Comparison of ENCODE assay signal across 12 mouse cellular contexts in genomic region chr7:143390277-143390948, GRCm38 (mm10).
DNase-seq lines count a peak whose midpoint lies in the region; ATAC-seq and TF ChIP-seq lines count a peak whose summit lies in the region.
"Had no signal": no experiment of that assay in that cellular context is flagged by ENCODE, and none has a peak within 500 bp of the region (broad histone marks: within the 10 kb centered on the region; RNA-seq: fewer than 3 reads in every experiment).

No protein-coding gene starts in this region.

- peaks cover 3% of the 10 kb centered on the region; the same call in 1 of the 2 replicates for H3K9me3 ChIP-seq in forebrain, embryonic 10.5 days
- 0 out of 2 replicates have a peak, but pooled peaks cover 4% of the 10 kb centered on the region for H3K9me3 ChIP-seq in forebrain, postnatal 0 days (ENCODE audit: low read length)
- H3K9me3 ChIP-seq in midbrain, postnatal 0 days (ENCODE audit: low read length), result no peaks in the 10 kb centered on the region
- H3K9me3 ChIP-seq in midbrain, embryonic 11.5 days (ENCODE audit: control insufficient read depth, low read length), result no peaks in the 10 kb centered on the region
- H3K9me3 ChIP-seq in limb, embryonic 10.5 days (replicated peaks), result no peaks in the 10 kb centered on the region
- no peaks in the 10 kb centered on the region for H3K9me3 ChIP-seq in stomach, postnatal 0 days (ENCODE audit: control insufficient read depth, low read length)
- no peaks in the 10 kb centered on the region for H3K9me3 ChIP-seq in midbrain, embryonic 13.5 days

- H3K9ac ChIP-seq in forebrain, postnatal 0 days, result no peak overlapping the region
- no peak overlapping the region for H3K9ac ChIP-seq in midbrain, postnatal 0 days (replicated peaks; ENCODE audit: low read length, poor library complexity, severe bottlenecking)
- no peak overlapping the region for H3K9ac ChIP-seq in midbrain, embryonic 11.5 days (ENCODE audit: low read length)
- no peak overlapping the region for H3K9ac ChIP-seq in stomach, postnatal 0 days (ENCODE audit: low read length)
- H3K9ac ChIP-seq in midbrain, embryonic 13.5 days (replicated peaks), result no peak overlapping the region
- H3K9ac ChIP-seq: liver, postnatal 0 days; neural tube, embryonic 12.5 days had no signal

- no peaks in the 10 kb centered on the region for H3K36me3 ChIP-seq in forebrain, embryonic 10.5 days (replicated peaks)
- H3K36me3 ChIP-seq in forebrain, postnatal 0 days (ENCODE audit: insufficient read depth), result no peaks in the 10 kb centered on the region
- no peaks in the 10 kb centered on the region for H3K36me3 ChIP-seq in midbrain, postnatal 0 days (ENCODE audit: insufficient read depth, low read length)
- H3K36me3 ChIP-seq in midbrain, embryonic 11.5 days (ENCODE audit: control insufficient read depth, insufficient read depth, low read length), result no peaks in the 10 kb centered on the region
- no peaks in the 10 kb centered on the region for H3K36me3 ChIP-seq in limb, embryonic 10.5 days
- H3K36me3 ChIP-seq in stomach, postnatal 0 days (ENCODE audit: control insufficient read depth, insufficient read depth, low read length), result no peaks in the 10 kb centered on the region
- no peaks in the 10 kb centered on the region for H3K36me3 ChIP-seq in midbrain, embryonic 13.5 days
- H3K36me3 ChIP-seq: neural tube, embryonic 12.5 days had no signal

- ATAC-seq in forebrain, postnatal 0 days, result no peak
- no peak for ATAC-seq in midbrain, postnatal 0 days (ENCODE audit: low FRiP score)
- no peak for ATAC-seq in midbrain, embryonic 11.5 days (ENCODE audit: low FRiP score)
- ATAC-seq in stomach, postnatal 0 days (ENCODE audit: low FRiP score, low TSS enrichment), result peak; percentile 17; the same call in 1 of the 2 replicates
- ATAC-seq in midbrain, embryonic 13.5 days, result no peak
- ATAC-seq: liver, postnatal 0 days had no signal

- H3K4me2 ChIP-seq in forebrain, postnatal 0 days (ENCODE audit: low read depth), result no peak overlapping the region
- no peak overlapping the region for H3K4me2 ChIP-seq in midbrain, postnatal 0 days (ENCODE audit: low read depth, low read length, poor library complexity, severe bottlenecking)
- H3K4me2 ChIP-seq in midbrain, embryonic 11.5 days, result no peak overlapping the region
- H3K4me2 ChIP-seq in stomach, postnatal 0 days (replicated peaks; ENCODE audit: low read depth), result no peak overlapping the region
- no peak overlapping the region for H3K4me2 ChIP-seq in midbrain, embryonic 13.5 days (replicated peaks)

- no peak for TF ChIP-seq EP300 in stomach, postnatal 0 days (optimal IDR thresholded peaks at IDR 0.05)

- no peak overlapping the region for H3K4me3 ChIP-seq in forebrain, embryonic 10.5 days
- H3K4me3 ChIP-seq in forebrain, postnatal 0 days (ENCODE audit: low read depth, low read length), result no peak overlapping the region
- no peak overlapping the region for H3K4me3 ChIP-seq in midbrain, postnatal 0 days (ENCODE audit: low read depth, low read length)
- no peak overlapping the region for H3K4me3 ChIP-seq in midbrain, embryonic 11.5 days (ENCODE audit: low read depth, low read length)
- no peak overlapping the region for H3K4me3 ChIP-seq in limb, embryonic 10.5 days
- no peak overlapping the region for H3K4me3 ChIP-seq in stomach, postnatal 0 days (ENCODE audit: low read depth, low read length)
- no peak overlapping the region for H3K4me3 ChIP-seq in midbrain, embryonic 13.5 days (replicated peaks)
- H3K4me3 ChIP-seq: neural tube, embryonic 12.5 days had no signal

- H3K4me1 ChIP-seq in forebrain, embryonic 10.5 days, result peaks cover 40% of the 10 kb centered on the region
- H3K4me1 ChIP-seq in forebrain, postnatal 0 days (ENCODE audit: insufficient read depth), result peaks cover 2% of the 10 kb centered on the region; the same call in 1 of the 2 replicates
- peaks cover 6% of the 10 kb centered on the region; the same call in 1 of the 2 replicates for H3K4me1 ChIP-seq in midbrain, postnatal 0 days (ENCODE audit: insufficient read depth, low read length)
- peaks cover 6% of the 10 kb centered on the region for H3K4me1 ChIP-seq in midbrain, embryonic 11.5 days (ENCODE audit: control insufficient read depth, insufficient read depth, low read length)
- peaks cover 32% of the 10 kb centered on the region for H3K4me1 ChIP-seq in limb, embryonic 10.5 days
- H3K4me1 ChIP-seq in stomach, postnatal 0 days (replicated peaks; ENCODE audit: control insufficient read depth, insufficient read depth), result peaks cover 8% of the 10 kb centered on the region; the same call in 1 of the 2 replicates
- peaks cover 40% of the 10 kb centered on the region for H3K4me1 ChIP-seq in midbrain, embryonic 13.5 days (replicated peaks)

- TF ChIP-seq CTCF in forebrain, postnatal 0 days (IDR thresholded peaks at IDR 0.05; ENCODE audit: low read depth), result no peak
- TF ChIP-seq CTCF in midbrain, postnatal 0 days (IDR thresholded peaks at IDR 0.05), result no peak
- no peak for TF ChIP-seq CTCF in stomach, postnatal 0 days (IDR thresholded peaks at IDR 0.05; ENCODE audit: low read depth)

- DNase-seq in forebrain, embryonic 10.5 days (ENCODE audit: extremely low spot score, low spot score), result no peak
- no peak for DNase-seq in forebrain, postnatal 0 days
- peak; percentile 44 for DNase-seq in midbrain, postnatal 0 days (ENCODE audit: low spot score)
- no peak for DNase-seq in midbrain, embryonic 11.5 days (ENCODE audit: low spot score, missing footprints)
- no peak for DNase-seq in limb, embryonic 10.5 days (ENCODE audit: low spot score)
- DNase-seq in stomach, postnatal 0 days (ENCODE audit: low spot score), result no peak
- DNase-seq in urinary bladder, postnatal 25 days (ENCODE audit: low spot score), result no peak
- DNase-seq: embryo, embryonic 11 days; gastrocnemius, postnatal 10 days; liver, postnatal 0 days had no signal

- 85% methylated on average over 12 of the region's 12 CpGs for WGBS in forebrain, embryonic 10.5 days
- WGBS in forebrain, postnatal 0 days, result 63% methylated on average over 12 of the region's 12 CpGs
- 78% methylated on average over 12 of the region's 12 CpGs for WGBS in midbrain, postnatal 0 days
- 89% methylated on average over 12 of the region's 12 CpGs for WGBS in midbrain, embryonic 11.5 days
- WGBS in limb, embryonic 10.5 days, result 83% methylated on average over 12 of the region's 12 CpGs
- WGBS in stomach, postnatal 0 days, result 69% methylated on average over 12 of the region's 12 CpGs
- 85% methylated on average over 12 of the region's 12 CpGs for WGBS in midbrain, embryonic 13.5 days

- peaks cover 94% of the 10 kb centered on the region for H3K27me3 ChIP-seq in forebrain, embryonic 10.5 days (ENCODE audit: poor library complexity, severe bottlenecking)
- no peaks in the 10 kb centered on the region; the same call in 1 of the 2 replicates for H3K27me3 ChIP-seq in forebrain, postnatal 0 days (ENCODE audit: insufficient read depth, low read length)
- H3K27me3 ChIP-seq in midbrain, postnatal 0 days (ENCODE audit: insufficient read depth, low read length), result no peaks in the 10 kb centered on the region
- no peaks in the 10 kb centered on the region for H3K27me3 ChIP-seq in midbrain, embryonic 11.5 days (ENCODE audit: control insufficient read depth, insufficient read depth, low read length)
- no peaks in the 10 kb centered on the region for H3K27me3 ChIP-seq in limb, embryonic 10.5 days (ENCODE audit: low read depth, poor library complexity, severe bottlenecking)
- H3K27me3 ChIP-seq in stomach, postnatal 0 days (ENCODE audit: control insufficient read depth, insufficient read depth, low read length), result no peaks in the 10 kb centered on the region
- no peaks in the 10 kb centered on the region for H3K27me3 ChIP-seq in midbrain, embryonic 13.5 days
- H3K27me3 ChIP-seq: neural tube, embryonic 12.5 days had no signal

- peak overlapping the region; percentile 15; the same call in 1 of the 2 replicates for H3K27ac ChIP-seq in forebrain, embryonic 10.5 days
- no peak overlapping the region for H3K27ac ChIP-seq in forebrain, postnatal 0 days (ENCODE audit: low read depth, low read length)
- no peak overlapping the region for H3K27ac ChIP-seq in midbrain, postnatal 0 days (ENCODE audit: low read depth, low read length)
- H3K27ac ChIP-seq in midbrain, embryonic 11.5 days (ENCODE audit: low read depth, low read length), result no peak overlapping the region
- H3K27ac ChIP-seq in limb, embryonic 10.5 days, result peak overlapping the region; percentile 77
- H3K27ac ChIP-seq in stomach, postnatal 0 days (replicated peaks), result no peak overlapping the region
- no peak overlapping the region; the same call in 1 of the 2 replicates for H3K27ac ChIP-seq in midbrain, embryonic 13.5 days
- H3K27ac ChIP-seq: neural tube, embryonic 12.5 days had no signal

Comparison
In these comparisons a context has a peak if more than half of its experiments do, and no peak if none do; other contexts are left out.
1. H3K27ac ChIP-seq: peak in forebrain, embryonic 10.5 days (single experiment) and limb, embryonic 10.5 days (single experiment); none in forebrain, postnatal 0 days (single experiment), midbrain, postnatal 0 days (single experiment), midbrain, embryonic 11.5 days (single experiment), stomach, postnatal 0 days (single experiment) and midbrain, embryonic 13.5 days (single experiment).